Mouse (Mus musculus) neural tube, embryonic 15.5 days (tissue): Measurements from ENCODE around the gene Nup133. TPM values are rescaled to one million over a fixed set of nuclear protein-coding genes. Genes with fewer than 3 reads are reported as not detected.
A peak's percentile ranks its signal among the peaks of the same experiment; 100 is the strongest.

Source experiments
- ATAC-seq: fragments of 200-750 bp; cut with Nextera tagmentation; 2 replicates; pipeline ENCODE4 v1.8.0; 2017; ENCODE audit warnings: mild to moderate bottlenecking, moderate TSS enrichment, moderate library complexity; ENCODE audit not compliant: low FRiP score
- H3K27ac ChIP-seq: fragments of 300-500 bp; sonication (generic); replicated peaks from 2 replicates; pipeline ENCODE4 v1.5.1; 2015; ENCODE audit warnings: mild to moderate bottlenecking, inconsistent platforms
- H3K27me3 ChIP-seq: fragments of 300-500 bp; sonication (generic); replicated peaks from 2 replicates; pipeline ENCODE4 v1.6.1; 2015; ENCODE audit warnings: inconsistent platforms
- H3K36me3 ChIP-seq: fragments of 300-500 bp; sonication (generic); 2 replicates; pipeline ENCODE4 v1.6.1; 2015; ENCODE audit warnings: inconsistent platforms
- H3K4me1 ChIP-seq: fragments of 300-500 bp; sonication (generic); 2 replicates; pipeline ENCODE4 v1.6.1; 2015; ENCODE audit warnings: inconsistent platforms
- H3K4me2 ChIP-seq: fragments of 300-500 bp; sonication (generic); 2 replicates; pipeline ENCODE4 v1.6.1; 2015; ENCODE audit warnings: inconsistent platforms, mild to moderate bottlenecking, moderate library complexity
- H3K4me3 ChIP-seq: fragments of 300-500 bp; sonication (generic); replicated peaks from 2 replicates; pipeline ENCODE4 v1.5.1; 2015; ENCODE audit warnings: mild to moderate bottlenecking, inconsistent platforms
- H3K9ac ChIP-seq: fragments of 300-500 bp; sonication (generic); replicated peaks from 2 replicates; pipeline ENCODE4 v1.6.1; 2015; ENCODE audit warnings: mild to moderate bottlenecking, inconsistent platforms
- H3K9me3 ChIP-seq: fragments of 300-500 bp; sonication (generic); replicated peaks from 2 replicates; pipeline ENCODE4 v1.6.1; 2016; ENCODE audit warnings: inconsistent platforms
- WGBS: fragments of 180-500 bp; shearing (Covaris S2); methylation state at CpG from one replicate; pipeline ENCODE4 v1.1.7; 2015; ENCODE audit warnings: mixed read lengths; 5-methylcytosine and 5-hydroxymethylcytosine counted together
- polyA plus RNA-seq: library from polyadenylated mRNA; unstranded; fragments of >200 nt; fragmentation: Nextera tagmentation; extraction: Ambion mirVana; gene quantifications from 2 replicates; pipeline ENCODE4 v1.2.1, GENCODE M21; 2015

Nup133 gene
- polyA plus RNA-seq, 1 experiment from 2014 or later, result 16.8 TPM

- peaks cover 43% of the 10 kb centered on the region for H3K27me3 ChIP-seq
- ATAC-seq, result no peak
Observed at GRCm38 (mm10) chr8:123896366-123896761, 52.7 kb downstream of the Nup133 start.

DNA sequence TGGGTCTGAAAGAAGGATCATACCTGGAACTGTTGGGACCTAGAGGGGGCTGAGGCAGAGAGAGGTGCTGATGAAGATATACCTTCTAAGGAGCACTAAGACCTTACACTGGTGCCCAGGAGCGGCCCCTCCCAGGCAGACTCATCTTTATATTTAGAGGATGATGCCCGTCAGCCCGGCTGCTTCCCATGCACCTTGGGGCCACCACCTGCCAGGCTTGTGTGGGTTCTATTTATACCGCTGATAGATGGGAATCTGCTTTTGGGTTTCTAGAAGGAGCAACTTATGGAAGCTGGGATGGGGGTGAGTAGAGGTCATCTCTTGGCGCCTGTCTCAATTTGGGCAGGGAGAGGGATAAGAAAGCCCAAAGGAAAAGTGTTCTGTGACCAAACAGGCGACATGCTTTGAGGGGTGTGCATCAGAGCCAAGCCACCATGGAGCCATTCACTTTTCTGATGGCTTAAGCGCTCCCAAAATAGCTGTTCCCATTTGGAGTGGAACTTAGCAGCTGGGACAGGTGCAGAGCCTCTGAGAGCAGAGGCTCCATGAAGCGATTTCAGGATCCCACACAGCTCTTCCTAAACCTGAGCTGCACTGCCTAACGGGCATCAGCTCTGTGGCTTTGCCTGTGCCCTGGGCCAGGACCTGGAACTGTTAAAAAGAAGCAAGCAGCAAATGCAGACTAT is 53.2 kb downstream of the Nup133 start:
- 76% methylated on average over 9 of the region's 9 CpGs for WGBS
- Histone ChIP-seq H3K4me2 (no peak overlapping the region), H3K36me3 (peaks cover 10% of the 10 kb centered on the region), H3K27ac (no peak overlapping the region), H3K9me3 (no peaks in the 10 kb centered on the region), H3K27me3 (peaks cover 47% of the 10 kb centered on the region), H3K4me1 (peaks cover 20% of the 10 kb centered on the region), H3K4me3 (no peak overlapping the region), H3K9ac (no peak overlapping the region)
- ATAC-seq, result no peak

More at GRCm38 (mm10) chr8:123896366-123896761, 52.7 kb downstream of the Nup133 start:
- H3K9me3 ChIP-seq, result no peaks in the 10 kb centered on the region
- WGBS, result 64% methylated on average over 14 of the region's 14 CpGs
- H3K4me1 ChIP-seq, result peaks cover 16% of the 10 kb centered on the region
- peaks cover 12% of the 10 kb centered on the region for H3K36me3 ChIP-seq
- H3K27ac ChIP-seq, result no peak overlapping the region
- H3K4me2 ChIP-seq, result no peak overlapping the region
- H3K4me3 ChIP-seq, result no peak overlapping the region
- H3K9ac ChIP-seq, result no peak overlapping the region

DNA sequence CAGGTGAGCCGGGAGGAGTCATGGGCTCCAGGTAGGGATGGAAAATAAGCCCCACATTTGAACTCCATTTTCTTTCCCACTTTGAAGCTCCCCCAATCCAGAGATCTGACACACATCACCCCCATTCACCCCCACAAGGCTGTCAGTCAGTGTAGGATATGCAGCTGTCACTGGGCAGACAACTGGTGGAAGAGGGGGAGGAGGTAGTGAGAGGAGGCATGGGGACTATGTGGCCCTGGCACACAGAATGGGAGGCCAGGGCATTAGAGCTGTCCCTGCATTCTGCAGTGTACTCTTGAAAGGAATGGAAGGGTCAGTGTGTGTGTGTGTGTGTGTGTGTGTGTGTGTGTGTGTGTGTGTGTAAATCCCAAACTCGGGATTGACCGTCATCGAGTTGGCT is 53.8 kb downstream of the Nup133 start:
- Histone ChIP-seq H3K4me2 (no peak overlapping the region), H3K9ac (no peak overlapping the region), H3K9me3 (no peaks in the 10 kb centered on the region), H3K4me3 (no peak overlapping the region), H3K27ac (no peak overlapping the region), H3K4me1 (peaks cover 20% of the 10 kb centered on the region), H3K27me3 (peaks cover 53% of the 10 kb centered on the region), H3K36me3 (peaks cover 6% of the 10 kb centered on the region; the same call in 1 of the 2 replicates)
- ATAC-seq, result no peak
- 86% methylated on average over 4 of the region's 4 CpGs for WGBS

DNA sequence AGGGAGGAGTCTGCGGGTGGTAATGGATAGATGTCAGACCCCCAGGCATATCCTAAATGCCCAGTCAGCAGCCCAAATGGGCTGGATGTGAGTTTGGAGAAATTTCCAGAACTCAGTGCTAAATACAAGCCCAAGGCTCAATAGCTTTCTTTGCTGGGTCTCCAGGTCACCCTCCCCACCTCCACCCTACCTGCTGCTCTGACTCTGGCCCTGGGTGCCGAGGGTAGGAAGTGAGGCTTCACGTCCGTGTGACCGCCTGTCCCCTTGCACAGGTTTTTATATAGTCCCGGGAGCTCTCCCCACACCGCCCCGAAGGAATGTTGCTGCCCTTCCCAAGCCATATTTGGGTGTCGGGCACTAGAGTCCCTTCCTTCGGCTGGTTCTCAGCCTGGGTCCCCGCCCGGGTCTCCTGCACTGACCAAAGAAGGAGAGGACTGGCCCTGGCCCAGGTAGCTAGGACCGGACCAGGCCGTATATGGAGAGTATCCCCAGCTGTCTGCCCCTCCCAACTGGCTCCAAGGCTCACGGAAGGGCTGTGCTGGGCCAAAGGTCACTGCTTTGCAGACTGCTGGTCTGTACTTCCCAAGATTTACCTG is 54.5 kb downstream of the Nup133 start, which contains the start of gene Acta1:
Acta1 (minus strand) TSS at position 250 of the 596 bp plus-strand sequence.
- no peak within 1 kb of the TSS for H3K4me2 ChIP-seq
- no peaks in the 10 kb centered on the region for H3K9me3 ChIP-seq
- peaks cover 4% of the 10 kb centered on the region; the same call in 1 of the 2 replicates for H3K36me3 ChIP-seq
- peaks cover 59% of the 10 kb centered on the region for H3K27me3 ChIP-seq
- peaks cover 20% of the 10 kb centered on the region for H3K4me1 ChIP-seq
- no peak within 1 kb of the TSS for H3K27ac ChIP-seq
- ATAC-seq, result no peak
- H3K9ac ChIP-seq, result no peak within 1 kb of the TSS
- H3K4me3 ChIP-seq, result no peak within 1 kb of the TSS
- 21% methylated on average over 13 of the region's 15 CpGs for WGBS

- Histone ChIP-seq H3K27me3 (peaks cover 67% of the 10 kb centered on the region), H3K4me3 (no peak overlapping the region), H3K27ac (no peak overlapping the region), H3K4me1 (peaks cover 20% of the 10 kb centered on the region), H3K9ac (no peak overlapping the region), H3K4me2 (no peak overlapping the region), H3K36me3 (no peaks in the 10 kb centered on the region), H3K9me3 (no peaks in the 10 kb centered on the region)
- ATAC-seq, result no peak
- 83% methylated on average over 11 of the region's 11 CpGs for WGBS
Observed at GRCm38 (mm10) chr8:123893413-123893812, 55.7 kb downstream of the Nup133 start.

- Histone ChIP-seq H3K4me3 (peak overlapping the region; percentile 48), H3K36me3 (no peaks in the 10 kb centered on the region), H3K4me1 (peaks cover 20% of the 10 kb centered on the region), H3K27me3 (peaks cover 67% of the 10 kb centered on the region), H3K9ac (peak overlapping the region; percentile 61), H3K27ac (peak overlapping the region; percentile 85), H3K9me3 (no peaks in the 10 kb centered on the region), H3K4me2 (peak overlapping the region; percentile 70)
- 10% methylated on average over 30 of the region's 30 CpGs for WGBS
- peak; percentile 58 for ATAC-seq
Observed at GRCm38 (mm10) chr8:123892586-123893155, 56.4 kb downstream of the Nup133 start.

DNA sequence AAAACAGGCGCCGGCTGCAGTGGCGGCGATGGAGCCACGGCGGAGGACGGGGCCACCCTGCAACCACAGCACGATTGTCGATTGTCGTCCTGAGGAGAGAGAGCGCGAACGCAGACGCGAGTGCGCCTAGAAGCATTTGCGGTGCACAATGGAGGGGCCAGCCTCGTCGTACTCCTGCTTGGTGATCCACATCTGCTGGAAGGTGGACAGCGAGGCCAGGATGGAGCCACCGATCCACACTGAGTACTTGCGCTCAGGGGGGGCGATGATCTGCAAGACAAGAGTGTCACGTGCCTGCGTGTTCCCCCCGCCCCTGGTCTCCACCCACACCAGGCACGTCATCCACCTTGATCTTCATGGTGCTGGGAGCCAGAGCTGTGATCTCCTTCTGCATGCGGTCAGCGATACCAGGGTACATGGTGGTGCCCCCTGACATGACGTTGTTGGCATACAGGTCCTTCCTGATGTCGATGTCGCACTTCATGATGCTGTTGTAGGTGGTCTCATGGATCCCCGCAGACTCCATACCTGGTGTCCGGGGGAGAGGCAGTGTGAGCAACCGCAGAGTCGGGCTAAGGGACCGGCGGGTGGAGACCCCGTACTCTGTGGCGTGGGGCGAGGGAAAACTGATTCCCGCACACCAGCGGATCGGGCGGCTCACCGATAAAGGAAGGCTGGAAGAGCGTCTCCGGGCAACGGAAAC is 57.0 kb downstream of the Nup133 start:
- WGBS, result under 1% methylated on average over 49 of the region's 49 CpGs
- H3K27ac ChIP-seq, result peak overlapping the region; percentile 85
- peak overlapping the region; percentile 70 for H3K4me2 ChIP-seq
- H3K27me3 ChIP-seq, result peaks cover 68% of the 10 kb centered on the region
- H3K4me3 ChIP-seq, result peak overlapping the region; percentile 48
- no peaks in the 10 kb centered on the region for H3K36me3 ChIP-seq
- H3K4me1 ChIP-seq, result peaks cover 20% of the 10 kb centered on the region
- peak; percentile 90 for ATAC-seq
- H3K9ac ChIP-seq, result peak overlapping the region; percentile 61
- no peaks in the 10 kb centered on the region for H3K9me3 ChIP-seq

DNA sequence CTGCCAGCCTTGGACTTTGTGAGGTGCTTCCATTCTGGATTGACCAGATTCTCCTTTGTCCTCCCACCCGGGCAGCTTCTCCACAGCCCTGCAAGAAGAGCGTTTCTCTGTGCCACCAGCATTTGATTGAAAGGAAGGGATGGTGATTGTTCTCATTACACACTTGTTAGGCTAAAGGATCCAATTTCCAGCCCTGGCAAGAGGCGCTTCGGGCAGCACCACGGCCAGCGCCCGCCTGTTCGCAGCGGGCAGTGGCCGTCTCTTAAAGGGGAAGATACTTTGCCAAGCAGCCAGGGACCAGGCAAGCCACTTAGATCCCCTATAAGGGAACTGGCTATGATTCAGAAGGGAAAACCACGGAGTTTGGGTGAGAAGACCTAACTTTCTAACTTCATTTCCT is 57.8 kb downstream of the Nup133 start:
- no peak for ATAC-seq
- WGBS, result under 1% methylated on average over 11 of the region's 11 CpGs

GRCm38 (mm10) chr8:123889797-123890196 is 59.3 kb downstream of the Nup133 start:
- H3K9me3 ChIP-seq, result no peaks in the 10 kb centered on the region
- WGBS, result 58% methylated on average over 4 of the region's 4 CpGs
- no peaks in the 10 kb centered on the region for H3K36me3 ChIP-seq
- ATAC-seq, result no peak
- no peak overlapping the region for H3K27ac ChIP-seq
- H3K4me1 ChIP-seq, result peaks cover 26% of the 10 kb centered on the region
- H3K4me2 ChIP-seq, result no peak overlapping the region
- H3K27me3 ChIP-seq, result peaks cover 61% of the 10 kb centered on the region
- no peak overlapping the region for H3K9ac ChIP-seq
- H3K4me3 ChIP-seq, result no peak overlapping the region

More for the DNA sequence above, 57.8 kb downstream of the Nup133 start:
- H3K4me1 ChIP-seq, result peaks cover 20% of the 10 kb centered on the region
- no peaks in the 10 kb centered on the region for H3K9me3 ChIP-seq
- H3K4me3 ChIP-seq, result peak overlapping the region; percentile 48
- peak overlapping the region; percentile 61 for H3K9ac ChIP-seq
- peak overlapping the region; percentile 85 for H3K27ac ChIP-seq
- H3K27me3 ChIP-seq, result peaks cover 72% of the 10 kb centered on the region
- H3K36me3 ChIP-seq, result no peaks in the 10 kb centered on the region
- peak overlapping the region; percentile 70 for H3K4me2 ChIP-seq

GRCm38 (mm10) chr8:123887956-123888355 is 61.1 kb downstream of the Nup133 start:
- Histone ChIP-seq H3K27ac (no peak overlapping the region), H3K36me3 (no peaks in the 10 kb centered on the region), H3K9ac (no peak overlapping the region), H3K27me3 (peaks cover 43% of the 10 kb centered on the region), H3K4me3 (no peak overlapping the region), H3K4me1 (peaks cover 36% of the 10 kb centered on the region), H3K9me3 (no peaks in the 10 kb centered on the region), H3K4me2 (no peak overlapping the region)
- WGBS, result 94% methylated on average over 2 of the region's 2 CpGs
- no peak for ATAC-seq

GRCm38 (mm10) chr8:123887163-123887562 is 61.9 kb downstream of the Nup133 start:
- no peak overlapping the region for H3K27ac ChIP-seq
- no peaks in the 10 kb centered on the region for H3K9me3 ChIP-seq
- H3K4me3 ChIP-seq, result no peak overlapping the region
- ATAC-seq, result no peak
- WGBS, result 93% methylated on average over 4 of the region's 4 CpGs
- H3K4me2 ChIP-seq, result no peak overlapping the region
- H3K4me1 ChIP-seq, result peaks cover 28% of the 10 kb centered on the region
- H3K9ac ChIP-seq, result no peak overlapping the region
- H3K36me3 ChIP-seq, result no peaks in the 10 kb centered on the region
- peaks cover 37% of the 10 kb centered on the region for H3K27me3 ChIP-seq
